Mouse (Mus musculus) embryonic facial prominence, embryonic 14.5 days (tissue): ENCODE measurements around the gene Nat14. TPM values are rescaled to one million over a fixed set of nuclear protein-coding genes. Genes with fewer than 3 reads are reported as not detected.

Experiments used
- ATAC-seq: fragments of 200-750 bp; cut with Nextera tagmentation; 2 replicates; pipeline ENCODE4 v1.8.0; 2017; ENCODE audit warnings: low read depth, moderate number of reproducible peaks, moderate TSS enrichment
- DNase-seq: peaks from one replicate; pipeline ENCODE4 v3.0.0-alpha.2; 2015; ENCODE audit warnings: low spot score
- H3K27ac ChIP-seq: fragments of 300-500 bp; sonication (generic); replicated peaks from 2 replicates; pipeline ENCODE4 v1.5.1; 2014; ENCODE audit warnings: low read depth, mild to moderate bottlenecking, low read length, moderate library complexity
- H3K27me3 ChIP-seq: fragments of 300-500 bp; sonication (generic); replicated peaks from 2 replicates; pipeline ENCODE4 v1.6.1; 2014; ENCODE audit warnings: low read length; ENCODE audit not compliant: control insufficient read depth, insufficient read depth
- H3K36me3 ChIP-seq: fragments of 300-500 bp; sonication (generic); 2 replicates; pipeline ENCODE4 v1.6.1; 2014; ENCODE audit warnings: low read length, mixed read lengths; ENCODE audit not compliant: control insufficient read depth, insufficient read depth
- H3K4me1 ChIP-seq: fragments of 300-500 bp; sonication (generic); 2 replicates; pipeline ENCODE4 v1.6.1; 2014; ENCODE audit warnings: antibody characterized with exemption, low read length; ENCODE audit not compliant: control insufficient read depth, insufficient read depth
- H3K4me2 ChIP-seq: fragments of 300-500 bp; sonication (generic); 2 replicates; pipeline ENCODE4 v1.6.1; 2014; ENCODE audit warnings: low read depth, mild to moderate bottlenecking, low read length, moderate library complexity, mixed read lengths
- H3K4me3 ChIP-seq: fragments of 300-500 bp; sonication (generic); 2 replicates; pipeline ENCODE4 v1.5.1; 2014; ENCODE audit warnings: low read depth, mild to moderate bottlenecking, low read length
- H3K9ac ChIP-seq: fragments of 300-500 bp; sonication (generic); 2 replicates; pipeline ENCODE4 v1.6.1; 2014; ENCODE audit warnings: low read depth, mild to moderate bottlenecking, low read length, moderate library complexity, mixed read lengths
- H3K9me3 ChIP-seq: fragments of 300-500 bp; sonication (generic); 2 replicates; pipeline ENCODE4 v1.6.1; 2016; ENCODE audit warnings: low read length; ENCODE audit not compliant: control insufficient read depth
- WGBS: fragments of 180-500 bp; shearing (Covaris S2); extraction: QIAGEN DNeasy Blood & Tissue Kit; methylation state at CpG from one replicate; pipeline ENCODE4 v1.1.7; 2014; 5-methylcytosine and 5-hydroxymethylcytosine counted together
- polyA plus RNA-seq: library from polyadenylated mRNA; unstranded; fragments of >200 nt; fragmentation: Nextera tagmentation; extraction: Ambion mirVana; gene quantifications from 2 replicates; pipeline ENCODE4 v1.2.1, GENCODE M21; 2014

Nat14 gene
- polyA plus RNA-seq, 1 experiment from 2014 or later, result 1.9 TPM

- no peaks in the 10 kb centered on the region for H3K4me1 ChIP-seq
- H3K4me3 ChIP-seq, result no peak within 1 kb of the TSS
- H3K4me2 ChIP-seq, result no peak within 1 kb of the TSS
- no peaks in the 10 kb centered on the region for H3K9me3 ChIP-seq
- no peaks in the 10 kb centered on the region for H3K27me3 ChIP-seq
- ATAC-seq (no peak), DNase-seq (no peak)
- WGBS, result 45% methylated on average over 6 of the region's 6 CpGs
- H3K36me3 ChIP-seq, result no peaks in the 10 kb centered on the region
- no peak within 1 kb of the TSS for H3K27ac ChIP-seq
- H3K9ac ChIP-seq, result no peak within 1 kb of the TSS
Observed at GRCm38 (mm10) chr7:4971068-4971467, 49.2 kb downstream of the Nat14 start, which contains the start of gene Sbk3. Gene Sbk3 (minus strand): TSS chr7:4971168.

GRCm38 (mm10) chr7:4971710-4972109, 49.9 kb downstream of the Nat14 start:
- Histone ChIP-seq H3K9ac (no peak overlapping the region), H3K9me3 (no peaks in the 10 kb centered on the region), H3K27me3 (no peaks in the 10 kb centered on the region), H3K4me3 (no peak overlapping the region), H3K4me2 (no peak overlapping the region), H3K27ac (no peak overlapping the region), H3K36me3 (no peaks in the 10 kb centered on the region), H3K4me1 (no peaks in the 10 kb centered on the region)
- ATAC-seq (no peak), DNase-seq (no peak)
- 24% methylated on average over 7 of the region's 7 CpGs for WGBS

- Histone ChIP-seq H3K36me3 (no peaks in the 10 kb centered on the region), H3K4me1 (no peaks in the 10 kb centered on the region), H3K9ac (no peak overlapping the region), H3K27ac (no peak overlapping the region), H3K4me2 (no peak overlapping the region), H3K4me3 (no peak overlapping the region), H3K27me3 (no peaks in the 10 kb centered on the region), H3K9me3 (no peaks in the 10 kb centered on the region)
- WGBS, result 60% methylated on average over 18 of the region's 18 CpGs
- ATAC-seq (0 out of 2 replicates have a peak, but pooled peaks have one; percentile 33), DNase-seq (no peak)
Observed at GRCm38 (mm10) chr7:4972321-4973047, 50.7 kb downstream of the Nat14 start.

Other genes with a start within 250 kb of the Nat14 start
- 77.5 and 77.7 TPM in 2 replicates for gene Hspbp1, start 237.0 kb upstream of the Nat14 start, polyA plus RNA-seq
- 1.6 and 1.8 TPM in 2 replicates for gene Brsk1, start 231.4 kb upstream of the Nat14 start, polyA plus RNA-seq
- 0.11 TPM in 1 of 2 replicates, not detected in the other for gene Tmem150b, start 196.8 kb upstream of the Nat14 start, polyA plus RNA-seq
- gene Kmt5c, start 181.9 kb upstream of the Nat14 start, polyA plus RNA-seq, result 41.5 and 50.6 TPM in 2 replicates
- 36.4 and 39.6 TPM in 2 replicates for gene Cox6b2, start 168.9 kb upstream of the Nat14 start, polyA plus RNA-seq
- not detected in 2 replicates for gene Fam71e2, start 150.7 kb upstream of the Nat14 start, polyA plus RNA-seq
- gene Il11, start 139.2 kb upstream of the Nat14 start, polyA plus RNA-seq, result 0.13 TPM in 1 of 2 replicates, not detected in the other
- gene Tmem190, start 139.1 kb upstream of the Nat14 start, polyA plus RNA-seq, result not detected in 2 replicates
- 5.5 and 6.6 TPM in 2 replicates for gene Tmem238, start 132.4 kb upstream of the Nat14 start, polyA plus RNA-seq
- gene Rpl28, start 129.2 kb upstream of the Nat14 start, polyA plus RNA-seq, result 275 and 300 TPM in 2 replicates
- 347 and 359 TPM in 2 replicates for gene Ube2s, start 109.4 kb upstream of the Nat14 start, polyA plus RNA-seq
- gene Shisa7, start 77.3 kb upstream of the Nat14 start, polyA plus RNA-seq, result 0.68 and 0.76 TPM in 2 replicates
- 6.5 and 7.0 TPM in 2 replicates for gene Isoc2b, start 51.8 kb upstream of the Nat14 start, polyA plus RNA-seq
- 1.3 and 1.6 TPM in 2 replicates for gene Isoc2a, start 44.9 kb upstream of the Nat14 start, polyA plus RNA-seq
- 0.35 TPM in 1 of 2 replicates, not detected in the other for gene Gm36210, start 15.5 kb upstream of the Nat14 start, polyA plus RNA-seq
- gene Zfp628, start 6.8 kb upstream of the Nat14 start, polyA plus RNA-seq, result 3.7 and 4.0 TPM in 2 replicates
- 8.1 and 8.7 TPM in 2 replicates for gene Ssc5d, start 3.8 kb downstream of the Nat14 start, polyA plus RNA-seq
- gene Sbk2, start 42.4 kb downstream of the Nat14 start, polyA plus RNA-seq, result 0.64 and 0.92 TPM in 2 replicates
- 0.06 and 0.08 TPM in 2 replicates for gene Sbk3, start 49.1 kb downstream of the Nat14 start, polyA plus RNA-seq
- gene Zfp579, start 74.1 kb downstream of the Nat14 start, polyA plus RNA-seq, result 23.0 and 30.4 TPM in 2 replicates
- gene Zfp524, start 92.4 kb downstream of the Nat14 start, polyA plus RNA-seq, result 14.5 and 16.5 TPM in 2 replicates
- gene Fiz1, start 92.7 kb downstream of the Nat14 start, polyA plus RNA-seq, result 31.1 and 32.8 TPM in 2 replicates
- 1.5 TPM in 1 of 2 replicates, not detected in the other for gene Gm44973, start 93.5 kb downstream of the Nat14 start, polyA plus RNA-seq
- gene Zfp865, start 98.3 kb downstream of the Nat14 start, polyA plus RNA-seq, result 5.3 and 5.8 TPM in 2 replicates
- 21.6 and 30.7 TPM in 2 replicates for gene Ccdc106, start 98.5 kb downstream of the Nat14 start, polyA plus RNA-seq
- gene 4632433K11Rik, start 112.1 kb downstream of the Nat14 start, polyA plus RNA-seq, result not detected in 2 replicates
- 4.4 and 6.0 TPM in 2 replicates for gene Zfp784, start 116.4 kb downstream of the Nat14 start, polyA plus RNA-seq
- 34.9 and 44.1 TPM in 2 replicates for gene Zfp580, start 129.5 kb downstream of the Nat14 start, polyA plus RNA-seq
- gene U2af2, start 140.1 kb downstream of the Nat14 start, polyA plus RNA-seq, result 105 and 114 TPM in 2 replicates
- gene Epn1, start 158.2 kb downstream of the Nat14 start, polyA plus RNA-seq, result 59.3 and 66.2 TPM in 2 replicates
- not detected in 2 replicates for gene Rfpl4, start 194.9 kb downstream of the Nat14 start, polyA plus RNA-seq
- 0.22 and 0.62 TPM in 2 replicates for gene Rasl2-9, start 203.9 kb downstream of the Nat14 start, polyA plus RNA-seq
- gene Vmn1r55, start 227.6 kb downstream of the Nat14 start, polyA plus RNA-seq, result not detected in 2 replicates